Mouse (Mus musculus): ENCODE measurements at regions not wholly inside any gene's neighbourhood (a gene's known extent, or its start where the extent isn't known, plus 50 kb on each side); places are given as distances from the start of the nearest gene placed in this dataset.

DNA sequence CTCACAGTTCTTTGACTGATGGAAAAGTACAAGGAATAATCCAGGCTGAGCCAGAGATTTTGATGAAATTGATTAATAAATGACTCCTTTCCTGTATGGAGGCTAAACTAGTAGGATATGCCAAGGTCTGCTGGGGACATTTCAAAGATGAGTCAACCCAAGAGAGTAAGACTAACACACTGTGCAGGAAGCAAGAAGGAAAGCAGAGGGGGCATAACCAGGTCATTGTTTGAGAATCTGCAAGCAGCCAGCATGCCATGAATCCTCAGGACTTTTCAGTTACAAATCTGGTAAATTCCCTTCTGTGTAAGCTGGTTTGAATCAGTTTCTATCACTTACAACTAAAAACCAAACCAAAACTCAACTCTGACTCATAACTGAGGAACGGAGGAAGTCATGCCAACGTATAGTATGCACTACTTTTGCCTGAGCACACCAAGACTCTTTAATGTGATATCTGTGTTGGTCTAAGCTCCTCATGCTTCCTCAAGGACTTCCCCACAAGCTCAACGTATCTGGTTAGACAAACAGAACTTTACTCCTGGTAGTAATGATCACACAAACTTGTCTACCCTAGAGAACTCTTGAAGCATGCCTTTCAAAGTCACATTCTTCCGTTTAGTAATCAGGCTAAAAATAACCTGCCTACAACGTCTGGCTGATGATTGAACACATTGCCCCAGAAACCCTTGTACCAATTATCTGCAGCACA lies 314.0 kb upstream of the Adamts9 start:
- no peak for DNase-seq (ENCODE audit: low spot score in 2 of 2)

DNA sequence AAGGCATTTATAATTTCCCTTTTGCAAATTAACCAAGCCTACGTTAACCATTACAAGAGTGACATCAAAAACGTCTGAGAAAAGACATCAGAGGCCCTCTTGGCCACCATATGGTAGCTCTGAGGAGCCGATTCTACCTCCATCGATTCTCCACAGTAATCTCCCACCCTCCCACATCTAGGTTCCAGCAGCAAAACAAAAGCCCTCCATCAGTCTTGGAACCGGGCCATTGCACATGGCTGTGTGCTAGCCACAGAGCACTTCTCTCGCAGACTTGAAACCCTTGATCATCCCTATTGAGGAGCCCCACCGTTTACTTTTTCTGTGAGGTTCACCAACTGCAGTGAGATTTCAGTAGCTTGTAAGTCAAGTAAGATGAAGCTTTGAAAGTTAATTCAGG lies 310.5 kb upstream of the Adamts9 start:
- DNase-seq (ENCODE audit: low spot score in 2 of 2), result no peak

DNA sequence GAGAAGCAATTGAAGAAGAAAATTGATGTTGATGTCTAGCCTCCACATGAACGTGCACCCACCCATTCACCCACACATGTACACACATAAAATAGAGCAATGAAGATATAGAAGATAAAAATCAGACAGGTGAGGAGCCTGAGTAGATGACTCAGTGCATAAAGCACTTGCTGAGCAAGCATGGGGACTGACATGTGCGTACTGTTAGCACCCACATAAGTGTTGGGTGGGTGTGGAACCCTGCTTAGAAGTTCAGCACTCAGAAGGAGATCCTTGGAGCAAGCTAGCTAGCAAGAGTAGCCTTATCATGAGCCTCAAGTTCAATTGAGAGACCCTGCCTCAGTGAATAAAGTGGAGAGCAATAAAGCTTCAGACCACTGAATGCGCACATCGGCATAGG lies 305.7 kb upstream of the Adamts9 start:
- DNase-seq (ENCODE audit: low spot score in 2 of 2), result no peak

- no peak for DNase-seq (ENCODE audit: low spot score in 2 of 2)
Measured at GRCm38 (mm10) chr6:93246498-93247242, 303.4 kb upstream of the Adamts9 start.

DNA sequence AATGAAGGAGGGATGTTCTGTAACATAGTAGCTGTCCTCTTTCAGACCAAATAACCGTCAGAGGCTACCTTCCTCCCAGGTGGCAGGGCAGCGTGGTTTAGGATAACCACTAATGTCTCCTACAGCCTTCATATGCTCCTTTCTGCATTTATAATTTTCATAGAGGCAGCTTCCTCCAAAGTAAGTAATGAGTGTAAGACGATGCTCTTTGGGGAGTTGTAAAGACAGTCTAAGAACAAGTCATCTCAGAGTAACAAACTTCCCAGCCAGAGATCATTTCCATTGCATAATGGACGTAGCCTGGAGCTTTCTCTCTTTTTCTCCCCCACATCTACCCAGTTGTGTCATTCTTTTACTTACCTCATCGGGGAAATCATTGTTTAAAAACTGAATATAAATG lies 292.3 kb upstream of the Adamts9 start:
- DNase-seq (ENCODE audit: low spot score in 2 of 2), result no peak

DNA sequence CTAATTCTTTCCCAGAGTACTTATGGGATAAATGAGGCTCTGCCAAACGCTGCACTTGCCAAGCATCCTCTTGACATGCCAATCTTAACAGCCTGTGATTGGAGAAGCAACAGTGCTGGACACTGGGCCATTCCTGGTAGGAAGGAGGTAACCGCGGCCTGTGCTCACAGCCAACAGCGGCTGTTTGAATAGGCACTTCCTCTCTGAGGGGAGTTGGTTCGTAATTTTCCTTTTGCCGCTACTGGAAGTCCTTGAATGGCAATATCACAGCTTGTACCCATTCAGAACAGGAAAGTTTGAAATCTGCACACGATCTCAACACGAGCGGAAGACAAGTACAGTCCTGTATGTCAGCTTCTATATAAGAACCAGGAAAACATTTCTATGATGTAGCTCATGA lies 289.3 kb upstream of the Adamts9 start:
- no peak for DNase-seq (ENCODE audit: low spot score in 2 of 2)

DNA sequence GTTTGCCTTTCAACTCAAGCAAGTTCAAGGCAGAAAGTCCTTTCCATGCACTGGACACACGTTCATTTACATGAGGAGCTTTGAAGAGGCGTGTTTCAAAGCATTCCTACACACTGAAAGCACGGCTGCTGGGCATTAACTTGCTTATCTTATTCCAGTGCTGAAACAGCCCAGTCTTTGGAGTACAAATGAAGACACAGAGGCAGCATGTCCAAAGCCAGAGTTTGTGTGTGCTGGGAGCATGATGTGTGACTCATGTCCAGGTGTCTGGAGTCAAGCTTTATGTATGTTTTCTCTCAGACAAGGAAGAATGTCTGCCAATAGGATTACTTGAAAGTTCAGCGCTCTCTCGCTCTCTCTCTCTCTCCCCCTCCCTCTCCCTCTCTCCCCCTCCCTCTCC lies 287.2 kb upstream of the Adamts9 start:
- no peak for DNase-seq (ENCODE audit: low spot score in 2 of 2)

DNA sequence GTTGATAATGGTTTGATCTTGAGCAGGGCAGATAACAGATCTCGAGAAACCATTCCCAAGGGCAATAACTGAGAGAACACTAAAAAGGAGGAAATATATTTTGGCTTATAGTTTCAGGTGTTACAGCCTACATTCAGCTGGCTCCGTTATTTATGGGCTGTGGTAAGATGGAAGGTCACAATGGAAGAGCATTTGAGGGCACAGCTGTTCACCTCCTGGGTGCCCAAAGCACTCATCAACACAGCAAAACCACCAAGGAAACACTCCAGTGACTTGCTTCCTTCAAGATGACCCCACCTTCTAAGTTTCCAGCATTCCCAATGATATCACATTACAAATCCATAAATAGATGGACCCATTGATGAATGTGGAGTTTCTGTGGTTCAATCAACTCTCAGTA lies 286.0 kb upstream of the Adamts9 start:
- DNase-seq (ENCODE audit: low spot score in 2 of 2), result no peak

DNA sequence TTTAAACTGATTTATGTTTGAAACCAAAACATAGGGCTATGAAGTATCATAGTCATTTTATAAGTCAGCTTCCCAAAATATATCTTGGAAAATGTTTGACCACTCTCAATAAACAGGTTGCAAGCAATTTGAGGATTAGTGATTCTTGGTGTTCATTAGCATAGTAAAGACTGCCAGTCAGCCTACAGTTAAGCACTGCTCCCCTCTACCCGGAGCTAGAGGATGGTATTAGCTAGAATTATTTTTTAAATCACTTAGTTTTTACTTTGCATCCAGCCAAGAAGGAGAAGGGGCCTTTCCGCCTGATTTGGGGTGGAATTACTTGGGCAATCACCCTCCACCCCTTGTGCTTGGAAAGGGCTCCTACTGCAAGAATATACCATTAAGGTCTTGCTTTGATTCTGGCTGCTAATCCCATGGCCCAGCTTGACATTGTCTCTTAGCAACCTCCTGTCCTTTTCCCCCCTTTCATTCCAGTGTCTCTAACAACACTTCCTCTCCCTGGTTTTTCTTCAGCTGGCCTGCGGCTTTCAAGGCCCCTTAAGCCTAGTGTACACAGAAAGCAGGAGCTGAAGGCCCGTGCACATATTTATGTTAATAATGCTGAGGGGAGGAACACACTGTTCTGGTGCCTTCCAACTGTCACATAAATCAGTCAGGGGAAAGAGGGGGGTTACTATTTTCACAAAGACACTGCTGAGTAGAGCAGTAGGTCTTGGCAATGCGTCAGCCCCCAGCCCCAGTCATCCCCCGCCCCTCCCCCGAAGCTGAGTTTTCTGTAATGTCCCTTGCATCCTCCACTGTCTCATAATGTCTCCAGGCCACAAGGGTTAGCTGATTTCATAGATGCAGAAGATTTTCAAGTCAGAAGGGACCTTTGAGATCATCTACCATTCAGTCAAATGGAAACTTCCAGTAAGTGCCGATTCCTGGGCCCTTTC lies 280.6 kb upstream of the Adamts9 start:
- no peak for DNase-seq (ENCODE audit: low spot score in 2 of 2)

DNA sequence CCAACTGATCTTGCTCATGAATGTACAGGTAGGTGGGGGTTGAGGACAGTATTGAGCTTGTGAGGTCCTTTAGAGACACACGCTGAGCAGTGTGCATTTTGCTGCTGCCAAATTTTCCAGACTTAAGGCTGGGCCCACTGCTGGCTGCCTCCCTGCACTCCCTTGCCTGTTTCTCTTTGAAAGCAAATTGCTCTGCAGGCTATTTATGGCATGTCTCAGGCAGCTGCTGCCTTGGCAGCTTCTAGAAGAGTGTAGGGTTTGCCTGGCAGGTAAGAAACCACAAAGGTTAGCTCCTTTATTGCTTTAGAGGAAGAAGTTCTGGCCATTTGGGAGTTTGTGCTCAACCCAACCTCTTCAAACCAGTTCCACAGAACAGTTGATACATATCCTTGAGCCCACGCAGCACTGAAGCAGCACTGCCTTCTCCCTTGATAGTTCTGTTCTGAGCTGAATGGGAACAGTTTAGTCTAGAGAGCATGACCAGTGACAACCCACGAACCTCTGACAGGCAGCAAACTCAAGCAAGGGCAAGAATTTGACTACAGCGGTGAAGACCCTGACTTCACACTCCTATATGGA lies 274.8 kb upstream of the Adamts9 start:
- DNase-seq (ENCODE audit: low spot score in 2 of 2), result peak; percentile 6 to 27

DNA sequence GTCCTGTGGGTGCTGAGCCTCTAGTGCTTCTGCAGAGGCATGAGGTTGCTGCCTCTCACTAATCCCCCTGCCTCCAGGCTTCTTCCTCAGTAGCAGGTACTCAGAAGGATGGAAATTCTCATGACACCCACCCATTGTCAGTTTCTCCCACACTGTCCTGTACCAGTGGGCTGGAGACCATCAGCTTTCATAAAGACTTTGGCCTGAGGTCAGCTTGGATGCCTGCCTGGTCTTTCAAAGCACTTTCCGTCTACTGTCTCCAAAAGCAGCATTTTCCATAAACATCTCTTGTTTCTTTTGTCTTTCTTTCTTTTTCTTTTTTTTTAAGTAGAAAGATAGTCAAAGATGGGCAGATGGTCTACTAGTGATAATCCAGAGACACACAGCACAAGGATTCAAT lies 257.6 kb upstream of the Adamts9 start:
- DNase-seq (ENCODE audit: low spot score in 2 of 2), result no peak

GRCm38 (mm10) chr6:93194741-93195140 lies 251.4 kb upstream of the Adamts9 start:
- no peak for DNase-seq (ENCODE audit: low spot score in 2 of 2)

- no peak for DNase-seq (ENCODE audit: low spot score in 2 of 2)
Measured at GRCm38 (mm10) chr6:93192980-93193379, 249.7 kb upstream of the Adamts9 start.

DNA sequence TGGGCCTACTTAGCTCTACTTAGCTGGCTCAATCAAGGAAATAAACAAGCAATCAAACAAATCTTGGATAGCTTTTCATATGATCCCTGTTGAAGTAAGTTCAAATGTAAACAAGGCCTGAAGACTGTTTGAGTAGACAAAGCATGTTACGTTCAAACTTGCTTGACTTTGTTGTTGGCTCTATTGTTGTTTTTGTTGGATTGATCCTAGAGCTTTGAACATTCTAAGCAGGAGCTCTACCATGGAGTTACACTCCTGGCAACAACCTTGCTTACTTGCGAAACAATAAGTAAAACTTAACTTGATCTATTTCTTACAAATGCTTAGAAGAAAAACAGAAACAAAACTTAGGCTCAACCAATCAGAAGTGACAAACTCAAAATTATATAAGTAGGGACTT lies 247.7 kb upstream of the Adamts9 start:
- no peak for DNase-seq (ENCODE audit: low spot score in 2 of 2)

- no peak for DNase-seq (ENCODE audit: low spot score in 2 of 2)
Measured at GRCm38 (mm10) chr6:93168526-93168925, 225.2 kb upstream of the Adamts9 start.

DNA sequence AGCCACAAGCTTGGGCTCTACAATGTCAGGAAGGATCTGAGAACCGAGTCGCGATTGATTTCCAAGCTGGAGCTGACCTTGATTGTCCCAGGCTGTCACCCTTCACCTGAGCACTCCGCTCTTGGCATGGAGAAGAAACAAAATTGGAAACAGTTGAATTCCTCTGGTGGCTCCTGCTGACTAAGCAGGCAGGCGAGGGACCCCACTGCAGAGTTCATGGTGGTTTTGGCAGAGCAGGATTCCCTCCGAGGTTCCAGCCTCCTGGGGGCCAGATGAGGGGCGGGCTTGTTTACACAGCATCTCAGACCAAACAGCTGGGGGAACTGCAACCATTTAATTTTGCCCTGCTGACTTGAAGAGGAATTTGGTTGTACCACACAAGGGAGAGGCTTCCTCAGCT lies 224.0 kb upstream of the Adamts9 start:
- DNase-seq (ENCODE audit: low spot score in 2 of 2), result no peak

GRCm38 (mm10) chr6:93165942-93166341 lies 222.7 kb upstream of the Adamts9 start:
- DNase-seq (ENCODE audit: low spot score in 2 of 2), result no peak

GRCm38 (mm10) chr6:93152431-93153208 lies 209.3 kb upstream of the Adamts9 start:
- DNase-seq (ENCODE audit: low spot score in 2 of 2), result no peak

DNA sequence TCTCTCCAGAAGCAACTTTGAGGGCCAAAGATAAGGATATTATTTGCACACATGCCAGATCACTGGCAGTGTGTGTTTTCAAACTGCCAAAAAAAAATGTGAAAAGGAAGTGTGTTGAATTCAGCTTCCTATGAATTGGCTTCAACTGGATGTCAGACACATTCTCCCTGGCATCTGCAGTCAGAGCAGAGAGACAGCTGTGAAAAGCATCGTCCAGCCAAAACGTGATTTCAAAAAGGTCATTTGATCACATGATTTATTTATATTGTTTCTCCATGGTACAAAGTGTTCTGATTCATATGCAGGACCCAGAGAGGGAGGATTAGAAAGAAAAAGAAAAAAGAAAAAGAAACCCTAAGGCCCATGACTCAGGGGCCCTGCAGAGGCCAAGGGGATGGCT lies 207.2 kb upstream of the Adamts9 start:
- no peak for DNase-seq (ENCODE audit: low spot score in 2 of 2)

DNA sequence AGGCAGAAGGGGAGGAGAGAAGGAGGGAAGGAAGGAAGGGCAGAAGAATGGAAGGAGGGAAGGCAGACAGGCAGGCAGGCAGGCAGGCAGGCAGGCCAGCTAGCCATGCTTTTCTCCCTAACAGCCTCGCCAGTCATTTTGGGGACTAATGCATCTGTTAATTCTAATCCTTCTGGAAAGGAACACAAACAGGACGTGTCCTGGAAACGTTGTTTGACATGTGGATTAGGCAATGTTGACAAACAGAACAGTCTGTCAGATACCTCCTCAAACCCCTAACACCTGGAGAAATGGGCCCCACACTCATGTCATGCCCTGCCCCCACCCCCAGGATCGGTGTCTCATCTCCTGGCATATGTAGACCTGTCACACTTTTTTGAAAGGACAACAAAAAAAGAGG lies 206.7 kb upstream of the Adamts9 start:
- DNase-seq (ENCODE audit: low spot score in 2 of 2), result no peak

DNA sequence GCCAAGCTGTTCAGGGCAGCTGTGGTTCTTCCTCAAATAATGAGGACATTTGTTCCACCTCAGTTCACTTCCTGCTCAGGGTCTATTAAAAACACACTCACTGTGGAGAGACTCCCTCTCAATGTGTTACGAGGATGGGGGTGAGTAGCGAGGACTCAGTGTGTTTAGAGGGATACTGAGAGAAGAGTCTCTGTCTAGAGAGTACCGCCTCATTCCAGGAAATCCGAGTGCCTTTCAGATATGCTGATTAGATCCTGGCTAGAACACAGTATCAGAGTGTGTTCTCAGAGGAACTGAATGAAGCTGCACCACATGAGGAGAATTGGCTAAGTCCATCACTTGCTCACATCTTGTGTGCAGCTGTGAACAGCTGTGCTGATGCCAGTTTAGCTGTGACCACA lies 197.0 kb upstream of the Adamts9 start:
- DNase-seq (ENCODE audit: low spot score in 2 of 2), result peak in 1 of 2 experiments; percentile 5
